Mouse (Mus musculus) midbrain, embryonic 14.5 days (tissue): Measurements from ENCODE around the gene Mfsd14a. TPM values are rescaled to one million over a fixed set of nuclear protein-coding genes. Genes with fewer than 3 reads are reported as not detected.

Experiments
- ATAC-seq: fragments of 200-750 bp; cut with Nextera tagmentation; 2 replicates; pipeline ENCODE4 v1.8.0; 2017; ENCODE audit warnings: moderate number of reproducible peaks, moderate library complexity; ENCODE audit not compliant: low FRiP score, low TSS enrichment
- DNase-seq: peaks from one replicate; pipeline ENCODE4 v3.0.0-alpha.2; 2015
- H3K27ac ChIP-seq: fragments of 300-500 bp; sonication (generic); replicated peaks from 2 replicates; pipeline ENCODE4 v1.5.1; 2014; ENCODE audit warnings: mild to moderate bottlenecking, low read depth, low read length, moderate library complexity
- H3K27me3 ChIP-seq: fragments of 300-500 bp; sonication (generic); 2 replicates; pipeline ENCODE4 v1.6.1; 2014; ENCODE audit warnings: low read length, control low read depth, mixed read lengths; ENCODE audit not compliant: control insufficient read depth, insufficient read depth
- H3K36me3 ChIP-seq: fragments of 300-500 bp; sonication (generic); 2 replicates; pipeline ENCODE4 v1.6.1; 2014; ENCODE audit warnings: low read length, control low read depth; ENCODE audit not compliant: control insufficient read depth, insufficient read depth
- H3K4me1 ChIP-seq: fragments of 300-500 bp; sonication (generic); 2 replicates; pipeline ENCODE4 v1.6.1; 2014; ENCODE audit warnings: mild to moderate bottlenecking, antibody characterized with exemption, low read length, control low read depth; ENCODE audit not compliant: control insufficient read depth, insufficient read depth
- H3K4me2 ChIP-seq: fragments of 300-500 bp; sonication (generic); 2 replicates; pipeline ENCODE4 v1.6.1; 2014; ENCODE audit warnings: mild to moderate bottlenecking, low read length, moderate library complexity
- H3K4me3 ChIP-seq: fragments of 300-500 bp; sonication (generic); replicated peaks from 2 replicates; pipeline ENCODE4 v1.5.1; 2014; ENCODE audit warnings: low read depth, low read length
- H3K9ac ChIP-seq: fragments of 300-500 bp; sonication (generic); replicated peaks from 2 replicates; pipeline ENCODE4 v1.6.1; 2014; ENCODE audit warnings: mild to moderate bottlenecking, low read length, moderate library complexity
- H3K9me3 ChIP-seq: fragments of 300-500 bp; sonication (generic); 2 replicates; pipeline ENCODE4 v1.6.1; 2016; ENCODE audit warnings: low read length, control low read depth, mixed read lengths; ENCODE audit not compliant: control insufficient read depth
- WGBS: fragments of 180-500 bp; shearing (Covaris S2); extraction: QIAGEN DNeasy Blood & Tissue Kit; methylation state at CpG from one replicate; pipeline ENCODE4 v1.1.7; 2014; 5-methylcytosine and 5-hydroxymethylcytosine counted together
- polyA plus RNA-seq: library from polyadenylated mRNA; unstranded; fragments of >200 nt; fragmentation: Nextera tagmentation; extraction: Ambion mirVana; gene quantifications from 2 replicates; pipeline ENCODE4 v1.2.1, GENCODE M21; 2014

The Mfsd14a gene
- 61.4 and 75.5 TPM in 2 replicates for polyA plus RNA-seq

GRCm38 (mm10) chr3:116662463-116662863 is at the start of gene Mfsd14a:
Gene Mfsd14a (minus strand): TSS chr3:116662677.
- Histone ChIP-seq H3K9me3 (no peaks in the 10 kb centered on the region), H3K4me2 (peak within 1 kb of the TSS; percentile 84), H3K36me3 (no peaks in the 10 kb centered on the region), H3K4me3 (peak within 1 kb of the TSS; percentile 90), H3K27me3 (no peaks in the 10 kb centered on the region), H3K27ac (peak within 1 kb of the TSS; percentile 94), H3K9ac (peak within 1 kb of the TSS; percentile 97), H3K4me1 (peaks cover 21% of the 10 kb centered on the region)
- DNase-seq, result peak; percentile 97
- ATAC-seq, result peak; percentile 99
- under 1% methylated on average over 39 of the region's 39 CpGs for WGBS

- H3K27me3 ChIP-seq, result 0 out of 2 replicates have a peak, but pooled peaks cover 4% of the 10 kb centered on the region
- ATAC-seq (peak; percentile 84), DNase-seq (peak; percentile 85)
- H3K27ac ChIP-seq, result peak overlapping the region; percentile 49
- H3K9me3 ChIP-seq, result no peaks in the 10 kb centered on the region
- peak overlapping the region; percentile 81 for H3K4me2 ChIP-seq
- H3K4me1 ChIP-seq, result peaks cover 8% of the 10 kb centered on the region; the same call in 1 of the 2 replicates
- peak overlapping the region; percentile 88 for H3K4me3 ChIP-seq
- under 1% methylated on average over 84 of the region's 85 CpGs for WGBS
- H3K36me3 ChIP-seq, result no peaks in the 10 kb centered on the region
- peak overlapping the region; percentile 93 for H3K9ac ChIP-seq
Measured at GRCm38 (mm10) chr3:116711624-116712435, 49.4 kb upstream of the Mfsd14a start.

DNA sequence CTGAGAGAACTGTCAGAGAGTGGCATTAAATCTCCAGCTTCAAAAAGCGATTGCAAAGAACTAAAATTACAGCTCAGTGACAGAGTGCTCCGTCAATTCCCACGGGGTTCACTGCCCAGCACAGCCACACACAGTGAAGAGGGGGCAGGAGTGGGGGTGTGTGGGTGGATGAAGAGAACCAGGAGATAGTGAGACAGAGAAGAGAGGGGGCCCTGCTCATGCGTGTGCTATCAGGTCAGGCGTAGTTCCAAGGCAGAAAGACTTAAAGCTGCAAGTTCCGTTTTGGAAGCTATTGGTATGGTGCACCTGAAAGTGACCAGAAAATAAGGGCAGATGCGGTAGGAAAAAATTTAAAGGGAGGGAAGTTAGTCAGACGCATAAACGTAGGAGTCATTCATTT is 48.5 kb upstream of the Mfsd14a start:
- Histone ChIP-seq H3K4me2 (peak overlapping the region; percentile 81), H3K27ac (no peak overlapping the region), H3K9me3 (no peaks in the 10 kb centered on the region), H3K4me3 (peak overlapping the region; percentile 88), H3K27me3 (0 out of 2 replicates have a peak, but pooled peaks cover 4% of the 10 kb centered on the region), H3K9ac (peak overlapping the region; percentile 93; the same call in 1 of the 2 replicates), H3K4me1 (peaks cover 8% of the 10 kb centered on the region; the same call in 1 of the 2 replicates), H3K36me3 (no peaks in the 10 kb centered on the region)
- ATAC-seq, result no peak
- WGBS, result 63% methylated on average over 9 of the region's 9 CpGs
- DNase-seq, result no peak

DNA sequence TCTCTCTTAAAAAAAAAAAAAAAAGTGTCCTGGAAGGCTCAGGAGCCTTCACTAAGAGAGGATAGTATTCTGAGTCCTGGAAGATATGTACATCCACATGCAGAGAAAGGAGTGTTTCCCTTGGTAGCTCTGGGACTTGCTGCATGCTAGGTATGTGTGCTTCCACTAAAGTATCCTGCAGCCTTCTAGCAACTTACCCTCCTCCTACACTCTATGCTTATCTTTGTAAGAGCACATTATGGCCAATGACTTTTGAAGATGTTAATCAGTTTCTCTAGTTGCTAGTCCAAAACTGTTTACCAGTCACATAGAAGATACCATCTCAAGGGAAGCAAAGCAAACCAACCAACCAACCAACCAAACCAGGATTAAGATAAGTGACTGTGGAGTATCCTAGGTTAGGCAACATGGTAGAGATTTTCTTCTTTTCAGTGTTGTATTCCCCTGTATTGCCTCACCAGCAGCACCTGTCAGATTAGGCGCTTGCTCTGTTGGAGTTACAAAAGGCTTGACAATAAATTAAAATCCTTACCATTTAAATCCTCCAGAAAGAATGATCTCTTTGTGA is 43.2 kb upstream of the Mfsd14a start:
- no peaks in the 10 kb centered on the region for H3K27me3 ChIP-seq
- DNase-seq (no peak), ATAC-seq (no peak)
- H3K9me3 ChIP-seq, result no peaks in the 10 kb centered on the region
- no peak overlapping the region for H3K4me3 ChIP-seq
- H3K36me3 ChIP-seq, result no peaks in the 10 kb centered on the region
- 0 out of 2 replicates have a peak, but pooled peaks cover under 1% of the 10 kb centered on the region for H3K4me1 ChIP-seq
- H3K4me2 ChIP-seq, result no peak overlapping the region
- 70% methylated on average over 1 of the region's 1 CpGs for WGBS
- no peak overlapping the region for H3K9ac ChIP-seq
- H3K27ac ChIP-seq, result no peak overlapping the region

DNA sequence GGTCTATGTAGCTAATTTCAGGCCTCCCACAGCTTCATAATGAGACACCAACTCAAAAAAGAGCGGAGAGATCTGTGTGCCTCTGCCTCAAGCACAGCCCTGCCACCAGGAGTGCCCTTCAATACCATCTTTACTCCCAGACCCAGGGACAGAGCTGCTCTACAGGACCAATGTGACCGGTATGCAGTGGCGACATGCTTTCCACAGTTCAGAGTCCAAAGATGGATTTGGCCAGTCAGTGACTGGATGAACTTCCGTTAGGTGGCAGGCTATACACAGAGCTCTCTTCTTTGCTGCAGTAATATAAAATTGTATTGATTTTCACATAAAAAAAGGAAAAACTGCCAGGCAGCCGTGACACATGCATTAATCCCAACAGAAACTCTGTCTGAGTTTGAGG is 41.4 kb upstream of the Mfsd14a start:
- DNase-seq (no peak), ATAC-seq (no peak)
- Histone ChIP-seq H3K9ac (no peak overlapping the region), H3K4me3 (no peak overlapping the region), H3K36me3 (no peaks in the 10 kb centered on the region), H3K9me3 (no peaks in the 10 kb centered on the region), H3K27me3 (no peaks in the 10 kb centered on the region), H3K27ac (no peak overlapping the region), H3K4me2 (no peak overlapping the region), H3K4me1 (no peaks in the 10 kb centered on the region)
- WGBS, result 93% methylated on average over 5 of the region's 5 CpGs

DNA sequence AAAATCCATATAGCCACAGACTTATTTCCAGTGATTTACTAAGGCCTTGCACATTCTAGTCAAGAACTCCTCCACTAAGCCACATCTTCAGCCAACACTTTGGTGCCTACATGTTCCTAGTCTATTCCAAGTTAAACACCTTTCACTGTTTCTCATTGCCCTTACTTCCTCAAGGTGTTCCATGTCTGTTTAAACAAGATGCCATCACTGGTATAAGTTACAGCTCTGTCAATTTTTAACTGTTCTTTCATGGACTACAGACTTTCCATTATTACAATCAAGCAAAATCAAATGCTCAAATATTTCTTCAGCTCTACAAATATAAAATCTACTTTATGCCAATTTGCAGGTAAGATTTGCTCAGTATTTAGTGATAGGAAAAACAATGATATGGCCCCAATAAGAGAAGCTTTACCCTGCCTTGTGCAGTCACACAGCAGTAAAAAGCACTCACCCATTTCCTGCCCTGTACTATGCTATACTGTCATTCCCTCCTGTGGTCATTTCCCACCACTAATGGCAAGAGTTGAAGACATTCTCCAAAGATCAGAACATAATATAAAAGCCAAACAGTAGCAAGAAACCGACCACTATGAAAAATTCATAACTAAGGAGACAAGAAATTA is 40.3 kb upstream of the Mfsd14a start:
- H3K27ac ChIP-seq, result no peak overlapping the region
- DNase-seq, result no peak
- no peak overlapping the region for H3K4me2 ChIP-seq
- no peaks in the 10 kb centered on the region for H3K4me1 ChIP-seq
- no peak overlapping the region for H3K4me3 ChIP-seq
- no peak overlapping the region for H3K9ac ChIP-seq
- ATAC-seq, result no peak
- H3K9me3 ChIP-seq, result no peaks in the 10 kb centered on the region
- WGBS, result 89% methylated on average over 1 of the region's 1 CpGs
- no peaks in the 10 kb centered on the region for H3K27me3 ChIP-seq
- H3K36me3 ChIP-seq, result no peaks in the 10 kb centered on the region

- no peak for DNase-seq
- Histone ChIP-seq H3K27ac (no peak overlapping the region), H3K27me3 (no peaks in the 10 kb centered on the region), H3K36me3 (no peaks in the 10 kb centered on the region), H3K9ac (no peak overlapping the region), H3K4me3 (no peak overlapping the region), H3K9me3 (no peaks in the 10 kb centered on the region), H3K4me2 (no peak overlapping the region), H3K4me1 (no peaks in the 10 kb centered on the region)
- no peak for ATAC-seq
- 96% methylated on average over 4 of the region's 4 CpGs for WGBS
Measured at GRCm38 (mm10) chr3:116701601-116702000, 39.1 kb upstream of the Mfsd14a start.

GRCm38 (mm10) chr3:116698786-116699185 is 36.3 kb upstream of the Mfsd14a start:
- Histone ChIP-seq H3K9me3 (no peaks in the 10 kb centered on the region), H3K27ac (no peak overlapping the region), H3K9ac (no peak overlapping the region), H3K4me2 (no peak overlapping the region), H3K27me3 (no peaks in the 10 kb centered on the region), H3K4me3 (no peak overlapping the region), H3K4me1 (no peaks in the 10 kb centered on the region), H3K36me3 (peaks cover 3% of the 10 kb centered on the region; the same call in 1 of the 2 replicates)
- 67% methylated on average over 2 of the region's 2 CpGs for WGBS
- DNase-seq (peak; percentile 8), ATAC-seq (no peak)
